Mouse (Mus musculus): Measurements from ENCODE around the gene Skil.

Skil gene

GRCm38 (mm10) chr3:31083507-31084245 lies 11.2 kb upstream of the Skil start:
- DNase-seq (ENCODE audit: low spot score in 2 of 2), result peak in 1 of 2 experiments; percentile 67

GRCm38 (mm10) chr3:31085000-31085399 lies 9.9 kb upstream of the Skil start:
- no peak for DNase-seq (ENCODE audit: low spot score in 2 of 2)

GRCm38 (mm10) chr3:31088789-31089775 lies 5.8 kb upstream of the Skil start:
- no peak for DNase-seq (ENCODE audit: low spot score in 2 of 2)

- no peak for DNase-seq (ENCODE audit: low spot score in 2 of 2)
Observed at GRCm38 (mm10) chr3:31089956-31090355, 4.9 kb upstream of the Skil start.

- DNase-seq (ENCODE audit: low spot score in 2 of 2), result peak in 1 of 2 experiments; percentile 42
Observed at GRCm38 (mm10) chr3:31093196-31093595, 1.7 kb upstream of the Skil start.

- DNase-seq (ENCODE audit: low spot score in 2 of 2), result peak; percentile 30 to 61
Observed at GRCm38 (mm10) chr3:31093627-31094351, 1.1 kb upstream of the Skil start.

GRCm38 (mm10) chr3:31095179-31095490 lies 277 bp downstream of the Skil start:
- DNase-seq (ENCODE audit: low spot score in 2 of 2), result peak in 1 of 2 experiments; percentile 30

GRCm38 (mm10) chr3:31095491-31096154 lies 765 bp downstream of the Skil start:
- no peak for DNase-seq (ENCODE audit: low spot score in 2 of 2)

GRCm38 (mm10) chr3:31096155-31097101 lies 1.6 kb downstream of the Skil start:
- no peak for DNase-seq (ENCODE audit: low spot score in 2 of 2)

GRCm38 (mm10) chr3:31097102-31097720 lies 2.4 kb downstream of the Skil start:
- DNase-seq (ENCODE audit: low spot score in 2 of 2), result no peak

- DNase-seq (ENCODE audit: low spot score in 2 of 2), result no peak
Observed at GRCm38 (mm10) chr3:31097976-31098375, 3.1 kb downstream of the Skil start.

GRCm38 (mm10) chr3:31098556-31098955 lies 3.7 kb downstream of the Skil start:
- DNase-seq (ENCODE audit: low spot score in 2 of 2), result no peak

GRCm38 (mm10) chr3:31100026-31100425 lies 5.2 kb downstream of the Skil start:
- no peak for DNase-seq (ENCODE audit: low spot score in 2 of 2)

- DNase-seq (ENCODE audit: low spot score in 2 of 2), result no peak
Observed at GRCm38 (mm10) chr3:31100802-31101201, 5.9 kb downstream of the Skil start.

- DNase-seq (ENCODE audit: low spot score in 2 of 2), result no peak
Observed at GRCm38 (mm10) chr3:31104936-31105335, 10.1 kb downstream of the Skil start.

GRCm38 (mm10) chr3:31106597-31106996 lies 11.7 kb downstream of the Skil start:
- DNase-seq (ENCODE audit: low spot score in 2 of 2), result no peak

- DNase-seq (ENCODE audit: low spot score in 2 of 2), result no peak
Observed at GRCm38 (mm10) chr3:31107674-31108073, 12.8 kb downstream of the Skil start.

- no peak for DNase-seq (ENCODE audit: low spot score in 2 of 2)
Observed at GRCm38 (mm10) chr3:31109108-31109507, 14.2 kb downstream of the Skil start.

- no peak for DNase-seq (ENCODE audit: low spot score in 2 of 2)
Observed at GRCm38 (mm10) chr3:31123098-31123497, 28.2 kb downstream of the Skil start.

GRCm38 (mm10) chr3:31126303-31126702 lies 31.4 kb downstream of the Skil start:
- no peak for DNase-seq (ENCODE audit: low spot score in 2 of 2)
